Mouse (Mus musculus): ENCODE data around the gene Gm527. TPM values are rescaled to one million over a fixed set of nuclear protein-coding genes. Genes with fewer than 3 reads are reported as not detected.

The Gm527 gene
- total and polyA plus RNA-seq, 2 experiments from 2014 or later, result 2.1 to 24.8 TPM

DNA sequence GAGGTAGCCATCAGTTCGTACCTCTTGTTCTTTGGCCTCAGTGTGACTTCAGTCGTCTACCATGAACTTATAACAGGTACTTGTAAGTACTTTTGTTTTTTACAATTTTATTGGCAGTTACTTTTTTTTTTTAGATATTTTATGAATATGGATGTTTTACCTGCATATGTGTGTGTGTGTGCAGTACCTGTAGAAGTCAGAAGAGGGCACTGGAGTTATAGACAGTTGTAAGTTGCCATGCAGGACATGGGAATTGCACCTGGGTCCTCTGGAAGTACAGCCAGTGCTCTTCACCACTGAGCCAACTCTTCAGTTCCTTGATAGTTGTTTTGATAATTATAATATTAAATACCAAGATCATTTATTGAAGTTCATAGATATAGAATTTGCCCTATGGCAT lies 19.8 kb downstream of the Gm527 start:
- DNase-seq, result no peak
- H3K9ac ChIP-seq, result no peak overlapping the region
- no peak overlapping the region for H3K4me2 ChIP-seq (ENCODE audit: low read depth)
- no peak overlapping the region for H3K4me3 ChIP-seq (ENCODE audit: low read depth, low read length)
- no peaks in the 10 kb centered on the region for H3K9me3 ChIP-seq (ENCODE audit: low read length)
- H3K27ac ChIP-seq (ENCODE audit: low read depth, low read length), result no peak overlapping the region
- 0 out of 2 replicates have a peak, but pooled peaks cover 3% of the 10 kb centered on the region for H3K36me3 ChIP-seq (ENCODE audit: insufficient read depth)
- TF ChIP-seq CTCF (IDR thresholded peaks at IDR 0.05; ENCODE audit: low read depth), result no peak; the same call in 1 of the 2 replicates
- no peaks in the 10 kb centered on the region for H3K4me1 ChIP-seq (ENCODE audit: insufficient read depth)
- ATAC-seq, result no peak
- 92% methylated on average over 2 of the region's 2 CpGs for WGBS
- no peaks in the 10 kb centered on the region for H3K27me3 ChIP-seq (ENCODE audit: insufficient read depth, low read length)

DNA sequence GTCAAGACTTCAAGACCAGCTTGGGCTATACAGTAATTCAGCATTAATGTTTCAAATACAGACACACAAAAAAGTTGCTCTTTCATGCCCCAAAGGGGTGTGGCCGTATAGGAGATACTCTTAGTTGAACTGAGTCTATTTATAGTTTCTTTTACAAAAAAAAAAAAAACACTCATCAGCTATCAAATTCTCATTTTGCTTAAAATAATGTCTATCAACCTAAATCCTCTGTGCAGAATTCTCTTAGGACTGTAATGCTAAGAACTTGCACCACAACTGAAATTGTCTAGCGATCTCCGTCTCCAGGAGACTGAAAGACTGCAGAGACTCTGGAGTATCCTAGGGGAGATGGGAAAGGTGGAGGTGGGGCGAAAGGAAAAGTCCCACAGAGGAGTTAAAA lies 46.9 kb downstream of the Gm527 start:
- WGBS, result 25% methylated on average over 4 of the region's 4 CpGs
- Histone ChIP-seq H3K4me2 (ENCODE audit: low read depth) (peak overlapping the region; percentile 71), H3K9me3 (ENCODE audit: low read length) (no peaks in the 10 kb centered on the region), H3K4me3 (ENCODE audit: low read depth, low read length) (peak overlapping the region; percentile 68), H3K36me3 (ENCODE audit: insufficient read depth) (no peaks in the 10 kb centered on the region), H3K27ac (ENCODE audit: low read depth, low read length) (no peak overlapping the region), H3K27me3 (ENCODE audit: insufficient read depth, low read length) (no peaks in the 10 kb centered on the region), H3K9ac (peak overlapping the region; percentile 54), H3K4me1 (ENCODE audit: insufficient read depth) (peaks cover 15% of the 10 kb centered on the region)
- TF ChIP-seq CTCF (IDR thresholded peaks at IDR 0.05; ENCODE audit: low read depth), result no peak
- DNase-seq (no peak), ATAC-seq (no peak)

DNA sequence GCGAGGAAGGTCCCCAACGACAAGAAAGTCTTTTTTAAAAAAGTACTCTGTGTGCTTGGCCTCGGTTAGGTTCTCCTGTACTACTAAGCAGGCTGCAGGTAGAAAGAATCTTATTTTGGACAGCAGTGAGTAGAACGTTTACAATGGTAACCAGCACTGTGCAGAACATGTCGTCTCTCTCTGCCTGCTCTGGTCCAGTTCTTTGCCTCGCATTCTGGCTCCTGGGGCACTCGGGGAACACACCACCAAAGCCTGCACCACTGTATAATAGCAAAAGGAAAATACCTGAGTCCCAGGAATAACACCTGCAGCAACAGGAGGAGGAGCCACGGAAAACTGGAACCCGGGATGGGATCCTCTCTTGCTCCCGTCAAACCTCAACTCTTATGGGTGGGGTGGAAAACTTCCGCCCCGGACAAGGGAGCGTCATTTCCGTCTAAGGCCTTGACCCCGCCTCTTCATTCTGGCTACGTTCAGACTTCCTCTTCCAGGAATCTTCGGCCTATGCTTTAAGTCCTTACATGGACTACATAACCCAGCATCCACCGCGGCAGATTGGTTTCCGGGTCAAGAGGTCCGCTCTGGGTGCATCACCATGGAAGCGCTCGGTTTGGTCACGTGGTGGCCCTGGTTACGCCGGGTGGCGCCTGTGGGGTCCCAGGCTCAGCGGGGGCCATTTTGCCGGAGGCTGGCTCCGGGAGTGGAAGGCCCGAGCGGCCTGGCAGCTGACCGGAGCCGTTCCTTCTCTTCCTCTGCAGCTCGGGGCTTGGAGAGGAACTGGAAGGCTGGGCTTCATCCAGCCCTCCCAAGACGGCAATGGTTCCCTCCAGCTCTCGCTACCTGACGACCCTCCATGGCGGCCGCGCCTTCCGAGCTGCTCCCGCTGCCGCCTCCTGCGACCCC lies 47.7 kb downstream of the Gm527 start, which contains the start of the genes Klhl28 and Togaram1:
Gene Klhl28 (minus strand): TSS at position 411 of the 903 bp plus-strand sequence.
Gene Togaram1 (plus strand): TSS at position 681 of the 903 bp plus-strand sequence.
- no peaks in the 10 kb centered on the region for H3K9me3 ChIP-seq (ENCODE audit: low read length)
- no peak for TF ChIP-seq CTCF (IDR thresholded peaks at IDR 0.05; ENCODE audit: low read depth)
- under 1% methylated on average over 44 of the region's 45 CpGs for WGBS
- DNase-seq, result peak; percentile 99
- peak within 1 kb of the TSS; percentile 72 for H3K9ac ChIP-seq
- peak within 1 kb of the TSS; percentile 92 for H3K27ac ChIP-seq (ENCODE audit: low read depth, low read length)
- H3K4me1 ChIP-seq (ENCODE audit: insufficient read depth), result peaks cover 20% of the 10 kb centered on the region
- no peaks in the 10 kb centered on the region for H3K36me3 ChIP-seq (ENCODE audit: insufficient read depth)
- peak within 1 kb of the TSS; percentile 68 for H3K4me3 ChIP-seq (ENCODE audit: low read depth, low read length)
- no peaks in the 10 kb centered on the region for H3K27me3 ChIP-seq (ENCODE audit: insufficient read depth, low read length)
- H3K4me2 ChIP-seq (ENCODE audit: low read depth), result peak within 1 kb of the TSS; percentile 72
- peak; percentile 98 for ATAC-seq

- no peak for TF ChIP-seq CTCF (IDR thresholded peaks at IDR 0.05; ENCODE audit: low read depth)
Measured at GRCm38 (mm10) chr12:64966101-64966631, 48.5 kb downstream of the Gm527 start.

GRCm38 (mm10) chr12:64966652-64967435 lies 49.1 kb downstream of the Gm527 start:
- ATAC-seq (no peak), DNase-seq (no peak)
- Histone ChIP-seq H3K27ac (ENCODE audit: low read depth, low read length) (peak overlapping the region; percentile 92), H3K27me3 (ENCODE audit: insufficient read depth, low read length) (no peaks in the 10 kb centered on the region), H3K4me1 (ENCODE audit: insufficient read depth) (peaks cover 28% of the 10 kb centered on the region), H3K36me3 (ENCODE audit: insufficient read depth) (no peaks in the 10 kb centered on the region), H3K4me2 (ENCODE audit: low read depth) (peak overlapping the region; percentile 72), H3K4me3 (ENCODE audit: low read depth, low read length) (peak overlapping the region; percentile 68), H3K9ac (peak overlapping the region; percentile 72), H3K9me3 (ENCODE audit: low read length) (no peaks in the 10 kb centered on the region)
- WGBS, result 2% methylated on average over 19 of the region's 19 CpGs
- no peak for TF ChIP-seq CTCF (IDR thresholded peaks at IDR 0.05; ENCODE audit: low read depth)

More at GRCm38 (mm10) chr12:64966101-64966631, 48.5 kb downstream of the Gm527 start:
- Histone ChIP-seq H3K4me3 (ENCODE audit: low read depth, low read length) (peak overlapping the region; percentile 68), H3K36me3 (ENCODE audit: insufficient read depth) (no peaks in the 10 kb centered on the region), H3K27me3 (ENCODE audit: insufficient read depth, low read length) (no peaks in the 10 kb centered on the region), H3K4me1 (ENCODE audit: insufficient read depth) (peaks cover 28% of the 10 kb centered on the region), H3K9me3 (ENCODE audit: low read length) (no peaks in the 10 kb centered on the region), H3K27ac (ENCODE audit: low read depth, low read length) (peak overlapping the region; percentile 92), H3K9ac (peak overlapping the region; percentile 72), H3K4me2 (ENCODE audit: low read depth) (peak overlapping the region; percentile 72)
- DNase-seq, result peak; percentile 67
- 1% methylated on average over 44 of the region's 44 CpGs for WGBS
- peak; percentile 15 for ATAC-seq

GRCm38 (mm10) chr12:64967470-64967869 lies 49.8 kb downstream of the Gm527 start:
- DNase-seq (no peak), ATAC-seq (no peak)
- 0% methylated on average over 9 of the region's 9 CpGs for WGBS
- H3K4me1 ChIP-seq (ENCODE audit: insufficient read depth), result peaks cover 33% of the 10 kb centered on the region
- peak overlapping the region; percentile 72 for H3K9ac ChIP-seq
- H3K4me2 ChIP-seq (ENCODE audit: low read depth), result peak overlapping the region; percentile 72
- no peaks in the 10 kb centered on the region for H3K9me3 ChIP-seq (ENCODE audit: low read length)
- TF ChIP-seq CTCF (IDR thresholded peaks at IDR 0.05; ENCODE audit: low read depth), result no peak
- H3K4me3 ChIP-seq (ENCODE audit: low read depth, low read length), result peak overlapping the region; percentile 68
- no peaks in the 10 kb centered on the region for H3K27me3 ChIP-seq (ENCODE audit: insufficient read depth, low read length)
- H3K36me3 ChIP-seq (ENCODE audit: insufficient read depth), result no peaks in the 10 kb centered on the region
- no peak overlapping the region for H3K27ac ChIP-seq (ENCODE audit: low read depth, low read length)

All from forebrain, postnatal 0 days (tissue).